Mouse (Mus musculus): ENCODE measurements around the gene Lmna. TPM values are rescaled to one million over a fixed set of nuclear protein-coding genes. Genes with fewer than 3 reads are reported as not detected.

Lmna gene
- 10 to 100 TPM; 61.3 to 67.9 TPM for total RNA-seq (2021)
- long read RNA-seq, experiment 1, transcript Lmna-203 (10 exons, 2,021 nt), result major isoform, 54 of 123 reads
- long read RNA-seq, experiment 1, transcript Lmna-201 (12 exons, 3,156 nt), result minor isoform, 23 of 123 reads
- long read RNA-seq, experiment 1, partial matches to known transcripts, result 23 of 123 reads
- long read RNA-seq, experiment 1, other reads (novel, unspliced or antisense), result 19 of 123 reads
- long read RNA-seq, experiment 2, transcript Lmna-201 (12 exons, 3,156 nt), result minor isoform, 11 of 82 reads
- long read RNA-seq, experiment 2, transcript Lmna-203 (10 exons, 2,021 nt), result major isoform, 46 of 82 reads
- long read RNA-seq, experiment 2, partial matches to known transcripts, result 15 of 82 reads
- long read RNA-seq, experiment 2, other reads (novel, unspliced or antisense), result 6 of 82 reads

GRCm38 (mm10) chr3:88509692-88510420 is at the start of gene Lmna:
Lmna (minus strand) TSS chr3:88509956.
- DNase-seq (ENCODE audit: low spot score in 2 of 2), result peak; percentile 89 to 93

- DNase-seq (ENCODE audit: low spot score in 2 of 2), result no peak
These were observed 46.9 kb upstream of the Lmna start for GRCm38 (mm10) chr3:88556616-88557015.

- no peak for DNase-seq (ENCODE audit: low spot score in 2 of 2)
These were observed 46.0 kb upstream of the Lmna start for GRCm38 (mm10) chr3:88555731-88556130.

GRCm38 (mm10) chr3:88555069-88555605 is 45.4 kb upstream of the Lmna start:
- no peak for DNase-seq (ENCODE audit: low spot score in 2 of 2)

GRCm38 (mm10) chr3:88553880-88554586 is 44.3 kb upstream of the Lmna start:
- peak; percentile 44 to 45 for DNase-seq (ENCODE audit: low spot score in 2 of 2)

GRCm38 (mm10) chr3:88553525-88553879 is 43.7 kb upstream of the Lmna start, which contains the start of gene Ubqln4:
Ubqln4 (plus strand) TSS chr3:88553758.
- DNase-seq (ENCODE audit: low spot score in 2 of 2), result peak; percentile 84 to 89

- DNase-seq (ENCODE audit: low spot score in 2 of 2), result peak; percentile 98 to 99
These were observed 43.1 kb upstream of the Lmna start, which contains the start of gene Lamtor2 for GRCm38 (mm10) chr3:88552676-88553524. Lamtor2 (minus strand) TSS chr3:88553074.

- no peak for DNase-seq (ENCODE audit: low spot score in 2 of 2)
These were observed 42.4 kb upstream of the Lmna start for GRCm38 (mm10) chr3:88552082-88552645.

- DNase-seq (ENCODE audit: low spot score in 2 of 2), result no peak
These were observed 41.8 kb upstream of the Lmna start for GRCm38 (mm10) chr3:88551586-88551985.

- DNase-seq (ENCODE audit: low spot score in 2 of 2), result no peak
These were observed 38.6 kb upstream of the Lmna start, which contains the start of gene Rab25 for GRCm38 (mm10) chr3:88548180-88548917. Rab25 (minus strand) TSS chr3:88548300.

GRCm38 (mm10) chr3:88546674-88547418 is 37.1 kb upstream of the Lmna start:
- no peak for DNase-seq (ENCODE audit: low spot score in 2 of 2)

GRCm38 (mm10) chr3:88544955-88545591 is 35.3 kb upstream of the Lmna start:
- DNase-seq (ENCODE audit: low spot score in 2 of 2), result no peak

GRCm38 (mm10) chr3:88544514-88544913 is 34.8 kb upstream of the Lmna start:
- DNase-seq (ENCODE audit: low spot score in 2 of 2), result no peak

- no peak for DNase-seq (ENCODE audit: low spot score in 2 of 2)
These were observed 34.1 kb upstream of the Lmna start for GRCm38 (mm10) chr3:88543651-88544410.

GRCm38 (mm10) chr3:88543174-88543573 is 33.4 kb upstream of the Lmna start:
- no peak for DNase-seq (ENCODE audit: low spot score in 2 of 2)

- no peak for DNase-seq (ENCODE audit: low spot score in 2 of 2)
These were observed 32.7 kb upstream of the Lmna start for GRCm38 (mm10) chr3:88542486-88542885.

Measured in left cerebral cortex, adult 18-20 months (tissue).